9 mouse cellular contexts compared by ENCODE assay signal in the genomic region with DNA sequence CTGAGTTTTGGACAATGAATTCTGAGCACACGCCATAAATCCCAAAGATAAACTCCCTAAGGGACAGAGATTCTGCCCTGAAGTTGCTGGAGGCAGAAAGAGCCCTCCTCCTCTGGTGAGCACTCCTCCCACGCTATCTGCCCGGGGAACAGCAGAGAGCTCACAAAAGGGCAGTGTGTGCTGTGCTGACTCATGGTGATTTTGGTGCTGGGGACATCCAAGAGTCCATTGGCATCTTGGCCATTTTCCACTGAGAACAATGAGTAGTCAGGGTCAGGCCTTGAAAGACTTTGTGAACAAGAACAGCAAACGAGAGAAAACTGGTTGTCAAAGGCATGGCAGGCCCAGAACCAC. TPM values are rescaled to one million over a fixed set of nuclear protein-coding genes. Genes with fewer than 3 reads are reported as not detected.
DNase-seq lines count a peak whose midpoint lies in the region; ATAC-seq and TF ChIP-seq lines count a peak whose summit lies in the region.
"Had no signal": no experiment of that assay in that cellular context is flagged by ENCODE, and none has a peak within 500 bp of the region (broad histone marks: within the 10 kb centered on the region; RNA-seq: fewer than 3 reads in every experiment).

No protein-coding gene starts in this region.

- H3K27me3 ChIP-seq in forebrain, embryonic 11.5 days (ENCODE audit: control insufficient read depth, insufficient read depth, low read length) = no peaks in the 10 kb centered on the region
- no peaks in the 10 kb centered on the region for H3K27me3 ChIP-seq in forebrain, embryonic 14.5 days (replicated peaks; ENCODE audit: control insufficient read depth, insufficient read depth, low read length)
- no peaks in the 10 kb centered on the region for H3K27me3 ChIP-seq in lung, embryonic 14.5 days (ENCODE audit: insufficient read depth, low read length)
- no peaks in the 10 kb centered on the region for H3K27me3 ChIP-seq in hindbrain, embryonic 15.5 days
- H3K27me3 ChIP-seq in stomach, embryonic 16.5 days (ENCODE audit: control insufficient read depth, insufficient read depth, low read length) = no peaks in the 10 kb centered on the region
- H3K27me3 ChIP-seq: liver, embryonic 13.5 days had no signal

- intact Hi-C loops in left cerebral cortex, postnatal 14 days (cut with DNase I) = loop anchor here (5.0 kb wide), 1 partner anchor 105 kb away; no protein-coding TSS in a partner anchor

- H3K27ac ChIP-seq in forebrain, embryonic 11.5 days (ENCODE audit: low read depth, low read length) = no peak overlapping the region
- H3K27ac ChIP-seq in forebrain, embryonic 14.5 days (ENCODE audit: low read depth, low read length) = no peak overlapping the region
- no peak overlapping the region for H3K27ac ChIP-seq in lung, embryonic 14.5 days (ENCODE audit: low read depth)
- no peak overlapping the region for H3K27ac ChIP-seq in hindbrain, embryonic 15.5 days (replicated peaks)
- peak overlapping the region; percentile 23; the same call in 1 of the 2 replicates for H3K27ac ChIP-seq in stomach, embryonic 16.5 days (ENCODE audit: low read length)
- H3K27ac ChIP-seq: liver, embryonic 13.5 days had no signal

- H3K4me2 ChIP-seq in forebrain, embryonic 11.5 days (ENCODE audit: low read depth, low read length, severe bottlenecking) = no peak overlapping the region
- no peak overlapping the region for H3K4me2 ChIP-seq in forebrain, embryonic 14.5 days (ENCODE audit: low read length)
- no peak overlapping the region for H3K4me2 ChIP-seq in lung, embryonic 14.5 days
- no peak overlapping the region for H3K4me2 ChIP-seq in hindbrain, embryonic 15.5 days
- no peak overlapping the region for H3K4me2 ChIP-seq in stomach, embryonic 16.5 days (ENCODE audit: low read depth, low read length)
- H3K4me2 ChIP-seq: liver, embryonic 13.5 days had no signal

- no peak for TF ChIP-seq CTCF in lung, embryonic 14.5 days (IDR thresholded peaks at IDR 0.05; ENCODE audit: low read depth)

- no peak overlapping the region for H3K9ac ChIP-seq in forebrain, embryonic 11.5 days (ENCODE audit: low read length)
- H3K9ac ChIP-seq in forebrain, embryonic 14.5 days (ENCODE audit: low read length) = no peak overlapping the region; the same call in 1 of the 2 replicates
- H3K9ac ChIP-seq in lung, embryonic 14.5 days = no peak overlapping the region
- H3K9ac ChIP-seq in hindbrain, embryonic 15.5 days = no peak overlapping the region
- no peak overlapping the region for H3K9ac ChIP-seq in stomach, embryonic 16.5 days (ENCODE audit: low read length)
- H3K9ac ChIP-seq: liver, embryonic 13.5 days had no signal

- no peak for ATAC-seq in forebrain, embryonic 11.5 days (replicated peaks; ENCODE audit: low FRiP score)
- no peak for ATAC-seq in forebrain, embryonic 14.5 days
- ATAC-seq in lung, embryonic 14.5 days (ENCODE audit: insufficient read depth) = no peak
- ATAC-seq in hindbrain, embryonic 15.5 days (ENCODE audit: low FRiP score, low read depth) = peak; percentile 50; the same call in 1 of the 2 replicates
- no peak for ATAC-seq in stomach, embryonic 16.5 days (ENCODE audit: insufficient read depth, low FRiP score)

- H3K4me1 ChIP-seq in forebrain, embryonic 11.5 days (replicated peaks; ENCODE audit: control insufficient read depth, insufficient read depth, low read length) = peaks cover 11% of the 10 kb centered on the region; the same call in 1 of the 2 replicates
- peaks cover 7% of the 10 kb centered on the region; the same call in 1 of the 2 replicates for H3K4me1 ChIP-seq in forebrain, embryonic 14.5 days (ENCODE audit: control insufficient read depth, insufficient read depth, low read length)
- H3K4me1 ChIP-seq in lung, embryonic 14.5 days (ENCODE audit: insufficient read depth) = 0 out of 2 replicates have a peak, but pooled peaks cover 3% of the 10 kb centered on the region
- H3K4me1 ChIP-seq in hindbrain, embryonic 15.5 days (replicated peaks) = peaks cover 31% of the 10 kb centered on the region
- H3K4me1 ChIP-seq in stomach, embryonic 16.5 days (ENCODE audit: control insufficient read depth, insufficient read depth, low read length) = peaks cover 14% of the 10 kb centered on the region

- H3K36me3 ChIP-seq in forebrain, embryonic 11.5 days (ENCODE audit: control insufficient read depth, insufficient read depth, low read length) = no peaks in the 10 kb centered on the region
- H3K36me3 ChIP-seq in forebrain, embryonic 14.5 days (ENCODE audit: control insufficient read depth, insufficient read depth, low read length) = peaks cover 21% of the 10 kb centered on the region
- H3K36me3 ChIP-seq in lung, embryonic 14.5 days (ENCODE audit: insufficient read depth) = peaks cover 20% of the 10 kb centered on the region
- H3K36me3 ChIP-seq in hindbrain, embryonic 15.5 days = peaks cover 9% of the 10 kb centered on the region
- no peaks in the 10 kb centered on the region for H3K36me3 ChIP-seq in stomach, embryonic 16.5 days (ENCODE audit: control insufficient read depth, insufficient read depth, low read length)

- H3K4me3 ChIP-seq in forebrain, embryonic 11.5 days (ENCODE audit: low read depth, low read length) = no peak overlapping the region
- no peak overlapping the region for H3K4me3 ChIP-seq in forebrain, embryonic 14.5 days (ENCODE audit: low read depth, low read length)
- H3K4me3 ChIP-seq in lung, embryonic 14.5 days (ENCODE audit: low read depth, low read length) = no peak overlapping the region
- H3K4me3 ChIP-seq in hindbrain, embryonic 15.5 days = no peak overlapping the region
- H3K4me3 ChIP-seq in stomach, embryonic 16.5 days (replicated peaks; ENCODE audit: low read length) = no peak overlapping the region
- H3K4me3 ChIP-seq: liver, embryonic 13.5 days had no signal

- 19% methylated on average over 4 of the region's 4 CpGs for WGBS in forebrain, embryonic 11.5 days
- WGBS in forebrain, embryonic 14.5 days = 27% methylated on average over 4 of the region's 4 CpGs
- WGBS in lung, embryonic 14.5 days = 40% methylated on average over 4 of the region's 4 CpGs
- 17% methylated on average over 4 of the region's 4 CpGs for WGBS in hindbrain, embryonic 15.5 days
- 28% methylated on average over 4 of the region's 4 CpGs for WGBS in stomach, embryonic 16.5 days

- peak; percentile 48 for DNase-seq in forebrain, embryonic 11.5 days (ENCODE audit: low spot score)
- no peak for DNase-seq in forebrain, embryonic 14.5 days (ENCODE audit: low spot score)
- peak; percentile 29 for DNase-seq in lung, embryonic 14.5 days
- no peak for DNase-seq in lung, postnatal 25 days (ENCODE audit: low spot score)
- DNase-seq in spleen, postnatal 10 days (ENCODE audit: low spot score in 2 of 2) = no peak
- DNase-seq in left cerebral cortex, postnatal 14 days (ENCODE audit: low spot score in 2 of 2) = no peak
- DNase-seq: liver, embryonic 13.5 days had no signal

- H3K9me3 ChIP-seq in forebrain, embryonic 11.5 days (ENCODE audit: control insufficient read depth, low read length) = no peaks in the 10 kb centered on the region
- no peaks in the 10 kb centered on the region for H3K9me3 ChIP-seq in forebrain, embryonic 14.5 days (replicated peaks; ENCODE audit: control insufficient read depth, low read length)
- no peaks in the 10 kb centered on the region for H3K9me3 ChIP-seq in lung, embryonic 14.5 days (ENCODE audit: low read depth, low read length)
- H3K9me3 ChIP-seq in hindbrain, embryonic 15.5 days = no peaks in the 10 kb centered on the region
- no peaks in the 10 kb centered on the region for H3K9me3 ChIP-seq in stomach, embryonic 16.5 days (replicated peaks; ENCODE audit: control insufficient read depth, low read length)
- H3K9me3 ChIP-seq: liver, embryonic 13.5 days had no signal

RNA-seq across cellular contexts. Expression of gene Scd2, which starts 18.5 kb away (rescaled TPM):
- 433 and 466 TPM in 2 replicates for polyA plus RNA-seq in forebrain, embryonic 11.5 days (2014; fragmentation: Nextera tagmentation; extraction: Ambion mirVana)
- 220 and 266 TPM in 2 replicates for polyA plus RNA-seq in forebrain, embryonic 14.5 days (2014; fragmentation: Nextera tagmentation; extraction: Ambion mirVana)
- 248 and 257 TPM in 2 replicates for polyA plus RNA-seq in lung, embryonic 14.5 days (2014; fragmentation: Nextera tagmentation; extraction: Ambion mirVana)
- polyA plus RNA-seq in hindbrain, embryonic 15.5 days (2015; fragmentation: Nextera tagmentation; extraction: Ambion mirVana) = 288 and 295 TPM in 2 replicates
- polyA plus RNA-seq in stomach, embryonic 16.5 days (2015; fragmentation: Nextera tagmentation; extraction: Ambion mirVana) = 329 and 336 TPM in 2 replicates
- total RNA-seq in left cerebral cortex, postnatal 14 days (2021) = 100 to 1,000 TPM; 555 to 608 TPM

RNA-seq across cellular contexts. Expression of gene Scd4, which starts 20.9 kb away (rescaled TPM):
- polyA plus RNA-seq in forebrain, embryonic 11.5 days (2014; fragmentation: Nextera tagmentation; extraction: Ambion mirVana) = not detected in 2 replicates
- polyA plus RNA-seq in forebrain, embryonic 14.5 days (2014; fragmentation: Nextera tagmentation; extraction: Ambion mirVana) = 0.10 and 0.42 TPM in 2 replicates
- polyA plus RNA-seq in lung, embryonic 14.5 days (2014; fragmentation: Nextera tagmentation; extraction: Ambion mirVana) = 0.15 TPM in 1 of 2 replicates, not detected in the other
- 0.10 and 0.12 TPM in 2 replicates for polyA plus RNA-seq in hindbrain, embryonic 15.5 days (2015; fragmentation: Nextera tagmentation; extraction: Ambion mirVana)
- 0.14 and 0.39 TPM in 2 replicates for polyA plus RNA-seq in stomach, embryonic 16.5 days (2015; fragmentation: Nextera tagmentation; extraction: Ambion mirVana)
- total RNA-seq in left cerebral cortex, postnatal 14 days (2021) = 1 to 10 TPM; 1.9 to 2.1 TPM

Comparison
In these comparisons a context has a peak if more than half of its experiments do, and no peak if none do; other contexts are left out.
1. DNase-seq: peak in forebrain, embryonic 11.5 days (single experiment) and lung, embryonic 14.5 days (single experiment); none in forebrain, embryonic 14.5 days (single experiment), lung, postnatal 25 days (single experiment), spleen, postnatal 10 days (0 of 2) and left cerebral cortex, postnatal 14 days (0 of 2).